Mouse (Mus musculus) frontal cortex, adult (tissue): ENCODE results near the gene Slc30a4.
A peak's percentile ranks its signal among the peaks of the same experiment; 100 is the strongest.

Experiments used
- ATAC-seq: cut with Nextera tagmentation; 2 replicates; pipeline ENCODE4 v1.9.2; 2017; ENCODE audit warnings: mild to moderate bottlenecking, moderate library complexity, mixed read lengths; ENCODE audit not compliant: low TSS enrichment

Slc30a4 gene

DNA sequence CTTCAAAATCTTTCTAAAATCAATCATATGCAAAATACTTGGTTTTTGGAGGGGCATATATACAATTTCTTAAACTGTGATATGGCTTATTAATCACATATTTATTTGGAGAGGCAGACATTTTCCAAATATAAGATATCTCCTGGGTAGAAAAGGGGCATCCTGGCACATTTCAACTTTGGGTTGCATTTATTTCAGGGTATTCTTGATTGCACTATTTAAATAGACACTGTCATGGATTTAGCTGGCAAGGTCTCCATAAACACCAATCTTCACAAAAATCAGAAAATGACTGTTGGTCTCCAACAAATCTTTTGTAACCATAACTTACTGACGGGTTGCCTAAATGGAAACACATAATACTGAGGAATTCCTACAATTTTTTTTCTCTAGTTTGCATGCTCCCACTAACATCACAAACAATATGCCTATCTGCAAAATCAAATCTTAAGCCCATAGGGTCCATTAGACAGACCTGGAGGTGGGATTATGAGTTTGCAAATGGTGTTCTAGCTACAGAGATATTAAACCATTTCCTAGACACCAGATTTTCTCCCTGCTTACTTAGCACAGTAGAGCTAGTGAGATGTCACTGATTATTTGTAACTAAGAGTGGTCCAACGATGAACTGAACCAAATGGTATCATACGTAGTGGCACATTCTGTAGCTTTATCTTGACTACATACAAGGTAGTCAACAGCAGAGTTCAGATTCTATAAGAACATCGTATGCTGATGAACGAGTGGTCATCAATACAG lies 20.9 kb downstream of the Slc30a4 start:
- ATAC-seq: no peak

DNA sequence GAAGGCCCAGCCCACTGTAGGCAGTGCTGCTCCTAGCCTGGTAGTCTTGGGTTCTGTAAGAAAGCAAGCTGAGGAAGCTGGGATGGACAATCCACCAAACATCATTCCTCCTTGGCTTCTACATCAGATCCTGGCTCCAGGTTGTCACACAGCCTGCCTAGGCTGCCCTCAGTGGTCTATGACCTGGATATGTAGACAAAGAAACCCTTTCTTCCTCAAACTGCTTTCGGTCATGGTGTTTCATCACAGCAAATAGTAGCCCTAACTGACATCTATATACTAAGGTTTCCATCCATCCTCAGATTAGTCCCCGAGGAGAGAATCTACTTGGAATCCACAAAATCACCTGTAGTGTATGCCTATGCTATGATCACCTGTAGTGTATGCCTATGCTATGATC lies 27.3 kb downstream of the Slc30a4 start:
- no peak for ATAC-seq

DNA sequence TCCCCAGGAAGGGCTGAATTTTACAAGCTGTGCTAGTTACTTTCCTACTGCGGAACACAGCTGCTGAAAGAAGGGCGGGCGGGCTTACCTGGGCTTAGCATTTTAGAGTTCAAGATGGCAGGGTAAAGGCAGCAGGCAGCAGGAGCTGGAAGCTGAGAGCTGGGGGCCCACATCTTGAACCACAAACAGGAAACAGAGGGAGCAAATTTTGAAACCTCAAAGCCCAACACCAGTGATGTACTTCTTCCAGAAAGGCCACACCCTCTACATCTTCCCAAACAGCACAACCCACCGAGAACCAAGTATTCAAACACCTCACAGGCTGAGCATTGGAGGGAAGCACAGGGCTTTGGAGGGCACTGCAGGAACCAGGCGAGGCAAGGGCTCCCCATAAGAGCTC lies 29.6 kb downstream of the Slc30a4 start:
- no peak for ATAC-seq

DNA sequence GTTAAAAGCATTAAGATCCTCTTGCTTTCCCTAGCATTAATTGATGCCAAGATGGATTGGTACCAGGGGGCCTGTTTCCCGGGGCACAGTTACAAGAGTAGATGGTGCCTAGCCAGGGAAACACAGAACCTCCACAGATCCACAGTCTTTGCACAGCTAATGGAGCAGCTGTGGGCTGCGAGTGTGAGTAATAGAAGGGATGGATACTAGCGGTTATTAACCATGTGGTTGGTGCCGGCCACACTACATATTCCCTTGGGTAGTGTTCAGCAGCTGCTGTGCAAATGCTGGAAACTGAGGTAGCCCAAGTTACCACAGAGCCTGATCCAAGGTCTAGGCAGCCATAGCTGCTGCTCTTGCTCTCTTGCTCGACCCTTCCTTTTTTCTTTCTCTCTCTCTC lies 30.7 kb downstream of the Slc30a4 start:
- no peak for ATAC-seq

DNA sequence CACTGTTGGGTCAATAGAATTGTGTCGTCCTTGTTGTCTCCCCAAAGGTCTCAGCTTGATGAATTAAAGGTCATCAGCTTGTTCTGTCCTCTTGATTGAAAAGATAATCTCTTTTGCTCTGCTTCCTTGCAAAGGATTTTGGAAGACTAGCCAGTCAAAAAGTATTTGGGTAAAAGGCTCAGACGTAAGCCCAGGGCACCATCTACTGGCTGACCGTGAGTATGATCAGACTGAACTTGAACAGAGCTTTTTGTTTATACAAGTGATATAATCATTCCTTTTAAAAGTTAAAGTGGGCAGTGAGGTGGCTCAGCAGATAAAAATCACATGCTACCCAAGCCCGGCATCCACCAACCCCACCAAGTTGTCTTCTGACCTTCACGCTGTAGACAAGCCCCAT lies 34.6 kb downstream of the Slc30a4 start:
- peak; percentile 80 for ATAC-seq

DNA sequence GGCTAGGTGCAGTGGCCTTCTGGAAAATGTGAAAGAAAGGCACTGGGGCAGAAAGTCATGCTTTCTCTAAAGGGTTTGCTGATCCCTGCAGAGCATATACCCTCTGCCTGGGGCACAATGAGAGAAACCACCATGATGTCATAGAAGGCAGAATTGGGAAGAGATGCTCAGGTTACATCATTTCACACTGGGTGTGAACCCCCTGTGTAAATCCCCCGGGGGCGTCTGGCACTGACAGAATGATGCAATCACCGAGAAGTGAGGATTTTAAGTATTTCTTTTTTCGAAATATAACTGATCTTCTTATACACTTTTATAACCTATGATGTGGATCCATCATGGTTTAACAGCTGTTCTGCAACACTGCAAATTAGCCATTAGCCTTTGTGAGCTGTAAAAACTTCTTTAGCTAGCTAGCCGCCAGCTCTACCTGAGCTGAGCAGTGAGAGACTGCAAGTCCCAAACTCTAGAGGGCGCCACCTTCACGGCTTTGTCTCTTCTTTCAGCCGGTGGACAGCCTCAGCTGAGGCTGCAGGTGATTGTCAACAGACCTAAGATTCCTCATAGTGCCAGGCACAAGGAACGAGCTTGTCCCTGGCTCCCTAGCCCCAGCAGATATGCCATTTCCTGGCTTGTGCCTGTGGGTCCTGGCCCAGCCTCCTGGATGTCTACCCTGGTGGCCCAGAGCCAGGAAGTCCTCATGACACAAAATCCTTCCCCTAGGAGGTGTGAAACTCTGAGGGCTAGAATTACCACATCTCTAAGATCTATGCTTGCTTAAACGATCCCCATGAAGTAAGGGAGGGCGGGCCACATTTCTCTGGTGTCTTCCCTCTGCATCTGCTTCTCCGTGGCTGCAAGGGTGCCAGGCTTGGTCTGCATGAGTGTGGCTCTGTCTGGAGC lies 36.2 kb downstream of the Slc30a4 start:
- ATAC-seq: peak; percentile 96

DNA sequence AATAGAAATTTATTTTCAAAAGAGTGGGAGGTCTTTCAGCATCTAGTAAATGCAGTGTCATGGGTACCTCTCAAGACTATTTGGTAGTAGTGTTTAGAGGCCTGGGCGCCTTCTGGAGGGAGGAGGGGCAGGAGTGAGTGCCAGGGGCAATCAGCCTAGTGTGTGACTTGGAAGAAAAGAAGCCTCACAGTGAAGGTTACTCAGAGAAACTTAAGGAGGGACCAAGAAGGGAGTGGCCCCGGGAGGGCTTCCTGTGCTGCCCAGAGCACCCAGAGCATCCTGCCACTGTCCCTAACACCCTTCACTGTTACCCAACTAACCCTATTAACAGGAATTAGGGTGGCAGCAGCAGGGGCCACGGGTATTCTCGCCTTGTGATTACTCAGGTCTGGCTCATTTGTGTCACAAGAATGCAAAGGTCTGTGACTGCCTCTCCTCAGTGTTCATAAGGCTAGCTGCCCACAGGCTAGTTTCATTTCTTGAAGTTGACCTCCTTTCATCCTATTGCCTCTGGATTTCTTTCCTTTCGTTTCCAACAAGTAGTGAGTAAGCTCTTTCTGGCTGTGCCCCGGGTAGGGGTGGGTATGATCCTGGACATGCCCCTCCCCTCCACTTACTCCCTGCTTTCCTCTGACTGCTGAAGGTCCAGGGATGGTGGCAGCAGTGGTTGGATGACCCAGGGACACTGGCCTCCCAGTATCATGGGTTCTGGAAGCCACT lies 37.0 kb downstream of the Slc30a4 start:
- no peak for ATAC-seq

DNA sequence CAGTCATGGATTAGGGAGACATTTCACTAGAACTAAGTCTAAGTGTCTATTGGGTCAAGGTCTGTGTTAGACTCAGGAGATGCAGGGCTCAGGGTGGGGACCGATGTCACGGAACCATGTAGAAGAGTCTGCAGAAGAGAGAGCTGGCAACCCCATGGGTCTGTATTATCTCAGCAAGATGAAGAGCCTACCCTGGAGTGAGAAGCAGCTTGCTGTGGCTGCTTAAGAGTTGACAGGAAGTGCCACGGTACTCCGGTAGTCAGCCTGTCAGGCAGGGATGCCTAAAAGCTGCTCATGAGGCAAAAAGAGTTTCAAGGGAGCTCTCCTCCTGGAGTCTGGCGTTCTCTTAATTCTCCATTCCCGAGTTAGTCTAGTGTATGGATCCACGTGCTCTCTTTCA lies 42.6 kb downstream of the Slc30a4 start:
- ATAC-seq: no peak

DNA sequence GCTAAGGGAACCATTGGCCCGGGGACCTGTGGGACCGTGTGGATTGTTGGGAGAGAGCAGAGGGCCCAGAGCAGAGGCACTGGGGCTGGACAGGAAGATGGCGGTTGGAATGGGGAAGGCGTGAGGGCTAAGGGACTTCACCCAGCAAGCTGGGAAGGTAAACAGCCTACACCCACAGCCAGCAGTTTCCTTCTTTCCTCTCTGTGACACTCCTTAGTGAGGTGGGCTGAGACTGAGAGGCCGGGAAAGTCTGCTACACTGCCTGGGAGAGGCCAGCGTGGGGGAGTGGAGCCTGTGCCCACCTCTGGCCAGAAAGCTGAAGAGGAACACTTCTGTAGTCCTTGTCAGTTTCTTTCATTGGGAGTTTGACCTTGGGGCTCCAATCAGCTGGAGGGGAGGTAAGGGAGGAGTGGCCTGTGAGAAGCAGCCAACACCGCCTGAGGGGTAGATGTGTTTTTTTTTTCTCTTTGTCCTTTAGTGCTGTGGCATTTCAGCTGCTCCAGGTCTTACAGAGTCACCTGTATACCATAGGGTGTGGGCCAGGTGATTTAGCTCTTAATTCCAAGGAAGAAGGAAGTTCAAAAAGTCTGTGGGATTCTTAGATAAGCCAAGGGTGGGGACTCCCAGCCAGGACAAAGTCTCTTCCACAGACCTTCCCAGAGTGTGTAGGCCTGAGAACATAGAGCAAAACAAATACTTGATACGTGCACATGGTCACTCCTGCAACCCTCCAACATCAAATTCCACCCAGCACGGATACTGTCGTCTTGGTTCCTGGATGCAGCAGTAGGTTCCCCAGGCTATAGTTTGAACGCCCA lies 44.5 kb downstream of the Slc30a4 start:
- no peak for ATAC-seq

DNA sequence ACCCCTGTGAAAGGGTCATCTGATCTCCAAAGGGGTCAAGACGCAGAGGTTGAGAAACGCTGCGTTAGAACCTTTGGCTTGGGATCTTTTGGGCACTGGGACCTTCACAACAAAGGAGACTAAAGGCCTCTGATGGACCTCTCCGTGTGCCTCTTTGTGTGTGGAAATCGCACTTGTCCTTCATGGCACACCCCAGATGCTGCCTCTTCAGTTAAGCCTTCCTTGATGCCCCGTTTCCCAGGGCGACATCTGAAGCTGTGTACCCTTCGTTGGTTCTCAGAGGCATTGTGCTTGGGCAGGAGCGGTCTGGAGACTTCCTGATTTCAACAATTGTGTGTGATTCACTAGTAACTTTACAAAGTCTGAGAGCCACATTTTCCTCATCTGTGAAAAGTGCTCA lies 45.7 kb downstream of the Slc30a4 start:
- no peak for ATAC-seq

DNA sequence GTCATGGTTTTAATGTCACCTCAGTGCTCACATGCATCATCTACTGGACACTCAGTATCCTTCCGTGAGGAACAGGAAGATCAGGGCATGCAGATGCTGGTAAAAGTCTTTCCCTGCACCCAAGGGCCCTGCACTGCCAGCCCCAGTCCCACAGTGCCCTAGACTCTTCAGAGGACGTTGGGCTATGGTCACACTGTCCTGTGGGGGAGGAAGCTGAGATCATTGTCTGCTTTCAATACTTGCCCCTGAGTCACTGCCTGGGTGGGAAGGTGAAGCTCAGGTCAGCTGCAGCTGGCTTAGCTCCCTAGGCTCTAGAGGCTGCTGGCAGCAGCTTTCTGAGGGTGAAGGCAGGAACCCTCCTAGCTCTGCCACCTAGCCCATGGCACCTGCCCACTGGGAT lies 46.4 kb downstream of the Slc30a4 start:
- ATAC-seq: no peak

DNA sequence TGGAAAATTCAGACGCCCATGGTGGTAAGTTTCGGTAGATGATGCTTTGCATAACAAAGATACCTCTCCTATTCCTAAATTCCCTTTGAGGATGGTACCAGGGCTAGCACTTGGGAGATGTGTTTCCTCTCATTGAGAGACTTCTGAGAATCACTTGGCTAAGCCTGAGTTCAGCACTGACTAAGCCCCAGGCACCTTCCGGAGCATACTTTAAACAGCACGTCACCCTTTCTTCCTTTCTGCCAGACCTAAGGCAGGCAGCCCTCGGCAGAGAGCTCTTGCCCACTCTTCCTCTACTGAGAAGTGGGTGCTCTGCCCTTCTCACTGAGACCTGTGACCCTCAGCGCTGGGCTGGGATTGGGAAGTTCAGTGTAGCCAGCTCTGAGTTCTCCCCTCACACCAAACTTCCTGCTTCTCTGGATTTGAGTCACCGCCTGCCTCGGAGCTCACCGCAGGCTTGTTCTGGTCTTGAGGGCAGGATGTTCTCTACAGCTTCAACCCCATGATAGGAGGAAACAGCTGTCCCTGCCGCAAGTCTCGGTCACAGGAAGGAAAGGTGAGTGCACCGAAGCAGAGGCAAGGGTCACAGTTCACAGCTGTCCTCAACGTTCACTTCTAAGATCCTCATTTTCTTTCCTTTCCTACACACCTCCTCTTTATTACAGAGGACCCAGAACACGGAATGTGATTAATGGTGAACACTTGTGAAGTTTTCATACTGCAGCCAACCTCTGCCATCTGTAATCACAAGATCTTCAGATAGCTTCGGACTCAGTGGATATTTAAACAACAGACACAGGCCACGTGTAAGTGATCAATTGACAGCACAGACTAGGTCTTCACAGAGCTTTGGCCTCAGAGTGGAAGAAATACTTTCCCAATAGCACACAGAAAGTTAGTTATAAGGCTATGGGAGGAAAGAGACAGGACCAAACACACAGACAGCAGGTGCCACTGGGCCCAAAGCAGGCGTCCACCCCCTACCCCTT lies 50.1 kb downstream of the Slc30a4 start:
- no peak for ATAC-seq

DNA sequence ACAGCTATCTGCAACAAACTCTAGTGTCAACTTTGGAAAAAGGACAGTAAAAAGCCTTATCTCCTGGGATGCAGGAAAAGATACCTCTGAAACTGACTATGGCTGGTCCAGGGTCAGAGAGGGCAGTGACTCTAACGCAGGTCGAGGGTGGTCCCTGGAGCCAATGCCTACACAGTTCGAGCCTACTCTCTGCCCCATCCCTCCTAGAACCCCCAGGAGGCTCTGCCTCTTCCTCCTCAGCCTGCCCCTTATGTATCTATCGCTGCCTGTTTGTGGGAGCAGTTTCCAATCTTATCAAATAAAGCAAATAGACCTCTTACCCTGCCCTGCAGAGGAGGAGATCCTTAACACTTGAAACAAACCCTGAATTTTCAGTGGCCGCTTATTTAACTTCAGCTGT lies 63.8 kb downstream of the Slc30a4 start:
- ATAC-seq: no peak

DNA sequence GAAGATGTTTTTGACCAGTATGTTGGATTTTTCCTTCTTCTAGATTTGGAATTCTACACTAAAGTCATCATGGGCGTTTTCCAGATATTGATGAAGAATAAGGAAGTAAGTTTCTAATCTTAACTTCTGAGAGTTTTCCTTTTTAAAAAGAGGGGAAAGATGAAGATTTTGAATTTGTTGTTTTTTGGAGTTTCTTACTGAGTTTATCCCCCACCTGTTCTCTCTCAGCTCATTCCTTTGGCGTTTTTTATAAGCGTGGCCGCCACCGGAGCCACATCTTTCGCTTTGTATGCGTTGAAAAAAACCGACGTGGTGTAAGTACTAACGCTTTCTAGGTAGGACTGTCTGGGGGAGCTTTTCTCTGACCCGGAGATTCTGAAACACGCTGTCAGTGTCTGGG lies 64.4 kb downstream of the Slc30a4 start:
- ATAC-seq: no peak

DNA sequence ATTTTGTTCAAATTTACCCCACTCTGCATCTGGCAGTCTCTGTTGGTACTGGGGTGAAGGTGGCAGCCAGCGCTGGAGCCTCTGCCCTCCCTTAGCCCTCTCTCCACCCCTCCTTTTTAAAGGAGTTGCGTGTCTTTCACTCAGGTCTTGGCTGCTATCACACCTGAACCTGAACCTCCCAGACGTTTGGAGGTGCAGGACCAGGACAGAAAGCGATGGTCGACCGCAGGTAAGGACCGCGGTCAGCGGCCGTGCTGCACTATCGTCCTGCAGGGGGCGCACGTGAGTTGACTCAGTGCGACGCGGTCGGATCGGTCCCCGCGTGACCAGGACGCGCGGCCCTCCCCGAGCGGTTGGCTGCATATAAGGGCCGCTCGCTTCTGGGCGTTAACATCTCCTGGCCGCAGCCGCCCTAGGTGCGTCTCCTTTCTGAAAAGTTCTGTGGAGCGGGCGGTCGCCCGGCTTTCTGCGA lies 64.9 kb downstream of the Slc30a4 start:
- peak; percentile 83 for ATAC-seq

DNA sequence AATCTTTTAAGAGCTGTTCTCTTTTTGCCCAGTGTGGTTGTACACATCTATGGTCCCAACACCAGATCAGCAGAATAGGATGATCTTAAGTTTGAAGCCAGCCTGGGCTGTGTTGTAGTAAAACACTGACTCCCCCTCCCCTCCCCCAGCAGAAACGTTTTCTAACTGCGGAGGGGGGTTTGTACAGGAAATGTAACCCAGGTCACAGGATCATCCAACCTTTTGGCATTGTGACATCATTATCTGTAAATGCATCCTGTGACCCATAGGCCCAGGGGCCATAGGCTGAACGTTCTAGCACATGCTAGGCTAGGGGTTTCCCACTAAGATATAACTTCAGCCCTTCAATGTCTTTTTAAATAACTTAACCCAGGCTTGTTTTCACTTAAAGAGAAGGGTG lies 65.8 kb downstream of the Slc30a4 start, which contains the start of gene AA467197:
AA467197 (plus strand) TSS at position 301 of the 400 bp plus-strand sequence.
- no peak for ATAC-seq
